Comparison of ENCODE assay signal across 19 mouse cellular contexts in genomic region chr10:67329661-67330060, GRCm38 (mm10). TPM values are rescaled to one million over a fixed set of nuclear protein-coding genes. Genes with fewer than 3 reads are reported as not detected.
DNase-seq lines count a peak whose midpoint lies in the region; ATAC-seq and TF ChIP-seq lines count a peak whose summit lies in the region.
"Had no signal": no experiment of that assay in that cellular context is flagged by ENCODE, and none has a peak within 500 bp of the region (broad histone marks: within the 10 kb centered on the region; RNA-seq: fewer than 3 reads in every experiment).

No protein-coding gene starts in this region.

- intact Hi-C loops in heart, postnatal 25 days (cut with DNase I) = no loop called here

- no peak overlapping the region for H3K9ac ChIP-seq in hindbrain, embryonic 15.5 days
- no peak overlapping the region for H3K9ac ChIP-seq in hindbrain, postnatal 0 days (replicated peaks; ENCODE audit: low read length)
- H3K9ac ChIP-seq in midbrain, embryonic 13.5 days (replicated peaks) = no peak overlapping the region
- no peak overlapping the region for H3K9ac ChIP-seq in midbrain, embryonic 16.5 days (ENCODE audit: low read depth, low read length)
- no peak overlapping the region for H3K9ac ChIP-seq in liver, embryonic 11.5 days (ENCODE audit: low read depth, low read length)
- H3K9ac ChIP-seq: embryonic facial prominence, embryonic 13.5 days; forebrain, embryonic 15.5 days; liver, embryonic 12.5 days; neural tube, embryonic 12.5 days had no signal

- H3K27ac ChIP-seq in heart, embryonic 10.5 days = no peak overlapping the region
- H3K27ac ChIP-seq in hindbrain, embryonic 15.5 days (replicated peaks) = no peak overlapping the region
- H3K27ac ChIP-seq in hindbrain, postnatal 0 days = no peak overlapping the region
- no peak overlapping the region for H3K27ac ChIP-seq in midbrain, embryonic 13.5 days
- H3K27ac ChIP-seq in midbrain, embryonic 16.5 days (ENCODE audit: low read length) = no peak overlapping the region
- H3K27ac ChIP-seq in liver, embryonic 11.5 days (ENCODE audit: low read depth, low read length) = no peak overlapping the region
- H3K27ac ChIP-seq: embryonic facial prominence, embryonic 13.5 days; forebrain, embryonic 15.5 days; liver, embryonic 12.5 days; neural tube, embryonic 12.5 days had no signal

- no peaks in the 10 kb centered on the region for H3K9me3 ChIP-seq in heart, embryonic 10.5 days
- no peaks in the 10 kb centered on the region for H3K9me3 ChIP-seq in hindbrain, embryonic 15.5 days
- no peaks in the 10 kb centered on the region for H3K9me3 ChIP-seq in hindbrain, postnatal 0 days (ENCODE audit: low read length)
- H3K9me3 ChIP-seq in midbrain, embryonic 13.5 days = no peaks in the 10 kb centered on the region
- H3K9me3 ChIP-seq in midbrain, embryonic 16.5 days (replicated peaks; ENCODE audit: control insufficient read depth, low read length, poor library complexity, severe bottlenecking) = no peaks in the 10 kb centered on the region
- no peaks in the 10 kb centered on the region for H3K9me3 ChIP-seq in liver, embryonic 11.5 days (ENCODE audit: control insufficient read depth, low read length)
- H3K9me3 ChIP-seq: embryonic facial prominence, embryonic 13.5 days; forebrain, embryonic 15.5 days; liver, embryonic 12.5 days; megakaryocyte, embryonic 14.5 days; neural tube, embryonic 12.5 days had no signal

- H3K4me2 ChIP-seq in hindbrain, embryonic 15.5 days = 0 out of 2 replicates have a peak overlapping the region, but pooled peaks have one; percentile 22
- H3K4me2 ChIP-seq in hindbrain, postnatal 0 days (ENCODE audit: low read depth, low read length) = no peak overlapping the region
- H3K4me2 ChIP-seq in midbrain, embryonic 13.5 days (replicated peaks) = 0 out of 2 replicates have a peak overlapping the region, but pooled peaks have one; percentile 7
- no peak overlapping the region for H3K4me2 ChIP-seq in midbrain, embryonic 16.5 days (ENCODE audit: low read length)
- H3K4me2 ChIP-seq in liver, embryonic 11.5 days = no peak overlapping the region
- H3K4me2 ChIP-seq: embryonic facial prominence, embryonic 13.5 days; forebrain, embryonic 15.5 days; liver, embryonic 12.5 days; neural tube, embryonic 12.5 days had no signal

- H3K27me3 ChIP-seq in heart, embryonic 10.5 days (ENCODE audit: insufficient read depth, poor library complexity, severe bottlenecking) = no peaks in the 10 kb centered on the region
- H3K27me3 ChIP-seq in hindbrain, embryonic 15.5 days = no peaks in the 10 kb centered on the region
- no peaks in the 10 kb centered on the region for H3K27me3 ChIP-seq in hindbrain, postnatal 0 days (ENCODE audit: insufficient read depth, low read length)
- no peaks in the 10 kb centered on the region for H3K27me3 ChIP-seq in midbrain, embryonic 13.5 days
- H3K27me3 ChIP-seq in midbrain, embryonic 16.5 days (ENCODE audit: control insufficient read depth, insufficient read depth, low read depth, low read length) = no peaks in the 10 kb centered on the region
- no peaks in the 10 kb centered on the region for H3K27me3 ChIP-seq in liver, embryonic 11.5 days (replicated peaks; ENCODE audit: control insufficient read depth, insufficient read depth, low read length)
- H3K27me3 ChIP-seq: embryonic facial prominence, embryonic 13.5 days; forebrain, embryonic 15.5 days; liver, embryonic 12.5 days; neural tube, embryonic 12.5 days had no signal

- DNase-seq in heart, embryonic 10.5 days (ENCODE audit: low spot score) = no peak
- no peak for DNase-seq in heart, postnatal 25 days (ENCODE audit: low spot score)
- no peak for DNase-seq in hindbrain, postnatal 0 days (ENCODE audit: low spot score)
- DNase-seq in liver, embryonic 11.5 days (ENCODE audit: low spot score) = no peak
- DNase-seq: adrenal gland, adult 8-10 months; cerebellum, postnatal 10 days; gastrocnemius, postnatal 14 days; kidney, adult 18-20 months; lung, adult 2 months; right cerebral cortex, postnatal 4 days; thymus, postnatal 14 days had no signal

- ATAC-seq in hindbrain, embryonic 15.5 days (ENCODE audit: low FRiP score, low read depth) = no peak
- no peak for ATAC-seq in hindbrain, postnatal 0 days
- no peak for ATAC-seq in midbrain, embryonic 13.5 days
- no peak for ATAC-seq in midbrain, embryonic 16.5 days
- no peak for ATAC-seq in liver, embryonic 11.5 days (replicated peaks; ENCODE audit: low FRiP score)
- ATAC-seq: forebrain, embryonic 15.5 days; liver, embryonic 12.5 days had no signal

- H3K4me1 ChIP-seq in heart, embryonic 10.5 days = no peaks in the 10 kb centered on the region
- no peaks in the 10 kb centered on the region for H3K4me1 ChIP-seq in hindbrain, embryonic 15.5 days (replicated peaks)
- no peaks in the 10 kb centered on the region for H3K4me1 ChIP-seq in hindbrain, postnatal 0 days (ENCODE audit: insufficient read depth, low read length)
- H3K4me1 ChIP-seq in midbrain, embryonic 13.5 days (replicated peaks) = 0 out of 2 replicates have a peak, but pooled peaks cover 5% of the 10 kb centered on the region
- H3K4me1 ChIP-seq in midbrain, embryonic 16.5 days (ENCODE audit: control insufficient read depth, insufficient read depth, low read length) = no peaks in the 10 kb centered on the region
- H3K4me1 ChIP-seq in liver, embryonic 11.5 days (replicated peaks; ENCODE audit: control insufficient read depth, insufficient read depth, low read length) = no peaks in the 10 kb centered on the region
- H3K4me1 ChIP-seq: embryonic facial prominence, embryonic 13.5 days; forebrain, embryonic 15.5 days; liver, embryonic 12.5 days; megakaryocyte, embryonic 14.5 days; neural tube, embryonic 12.5 days had no signal

- peak overlapping the region; percentile 15; the same call in 1 of the 2 replicates for H3K4me3 ChIP-seq in heart, embryonic 10.5 days
- H3K4me3 ChIP-seq in hindbrain, embryonic 15.5 days = no peak overlapping the region
- no peak overlapping the region for H3K4me3 ChIP-seq in hindbrain, postnatal 0 days (ENCODE audit: low read length)
- H3K4me3 ChIP-seq in midbrain, embryonic 13.5 days (replicated peaks) = no peak overlapping the region
- H3K4me3 ChIP-seq in midbrain, embryonic 16.5 days (ENCODE audit: low read depth, low read length) = no peak overlapping the region
- H3K4me3 ChIP-seq in liver, embryonic 11.5 days (ENCODE audit: low read depth, low read length) = no peak overlapping the region
- H3K4me3 ChIP-seq: embryonic facial prominence, embryonic 13.5 days; forebrain, embryonic 15.5 days; liver, embryonic 12.5 days; megakaryocyte, embryonic 14.5 days; neural tube, embryonic 12.5 days had no signal

- H3K36me3 ChIP-seq in heart, embryonic 10.5 days = no peaks in the 10 kb centered on the region
- H3K36me3 ChIP-seq in hindbrain, embryonic 15.5 days = no peaks in the 10 kb centered on the region
- no peaks in the 10 kb centered on the region for H3K36me3 ChIP-seq in hindbrain, postnatal 0 days (ENCODE audit: insufficient read depth, low read length)
- H3K36me3 ChIP-seq in midbrain, embryonic 13.5 days = no peaks in the 10 kb centered on the region
- no peaks in the 10 kb centered on the region for H3K36me3 ChIP-seq in midbrain, embryonic 16.5 days (ENCODE audit: control insufficient read depth, insufficient read depth, low read length)
- H3K36me3 ChIP-seq in liver, embryonic 11.5 days (ENCODE audit: control insufficient read depth, insufficient read depth, low read length) = no peaks in the 10 kb centered on the region
- H3K36me3 ChIP-seq: embryonic facial prominence, embryonic 13.5 days; forebrain, embryonic 15.5 days; liver, embryonic 12.5 days; neural tube, embryonic 12.5 days had no signal

- WGBS in heart, embryonic 10.5 days = 37% methylated on average over 11 of the region's 11 CpGs
- WGBS in hindbrain, embryonic 15.5 days = 29% methylated on average over 11 of the region's 11 CpGs
- 30% methylated on average over 11 of the region's 11 CpGs for WGBS in hindbrain, postnatal 0 days
- 25% methylated on average over 11 of the region's 11 CpGs for WGBS in midbrain, embryonic 13.5 days
- WGBS in midbrain, embryonic 16.5 days = 26% methylated on average over 11 of the region's 11 CpGs
- 48% methylated on average over 11 of the region's 11 CpGs for WGBS in liver, embryonic 11.5 days

- no peak for TF ChIP-seq CTCF in hindbrain, postnatal 0 days (IDR thresholded peaks at IDR 0.05; ENCODE audit: low read depth)

RNA-seq across cellular contexts. Expression of gene Nrbf2, which starts 44.6 kb away (rescaled TPM):
- 30.3 and 35.6 TPM in 2 replicates for polyA plus RNA-seq in heart, embryonic 10.5 days (2016; fragmentation: Nextera tagmentation; extraction: Ambion mirVana)
- 1 to 10 TPM; 6.9 to 8.6 TPM for total RNA-seq in heart, postnatal 25 days (2021)
- polyA plus RNA-seq in hindbrain, embryonic 15.5 days (2015; fragmentation: Nextera tagmentation; extraction: Ambion mirVana) = 36.3 and 37.7 TPM in 2 replicates
- total RNA-seq in hindbrain, postnatal 0 days (2014; rRNA removed) = 10.5 and 10.6 TPM in 2 replicates
- 31.1 and 33.9 TPM in 2 replicates for polyA plus RNA-seq in hindbrain, postnatal 0 days (2015; fragmentation: Nextera tagmentation; extraction: Ambion mirVana)
- polyA plus RNA-seq in midbrain, embryonic 13.5 days (2015; fragmentation: Nextera tagmentation; extraction: Ambion mirVana) = 43.0 and 43.3 TPM in 2 replicates
- 41.6 and 41.9 TPM in 2 replicates for polyA plus RNA-seq in midbrain, embryonic 16.5 days (2015; fragmentation: Nextera tagmentation; extraction: Ambion mirVana)
- 39.2 and 44.0 TPM in 2 replicates for polyA plus RNA-seq in liver, embryonic 11.5 days (2014; fragmentation: Nextera tagmentation; extraction: Ambion mirVana)

Comparison
In these comparisons a context has a peak if more than half of its experiments do, and no peak if none do; other contexts are left out.
1. H3K4me2 ChIP-seq: peak in hindbrain, embryonic 15.5 days (single experiment) and midbrain, embryonic 13.5 days (single experiment); none in hindbrain, postnatal 0 days (single experiment), midbrain, embryonic 16.5 days (single experiment) and liver, embryonic 11.5 days (single experiment).